Mouse (Mus musculus) layer of hippocampus, postnatal 25 days (tissue): ENCODE measurements around the gene Klf2. TPM values are rescaled to one million over a fixed set of nuclear protein-coding genes. Genes with fewer than 3 reads are reported as not detected.

Experiments
- DNase-seq, 2 experiments: peaks; one replicate each; pipeline ENCODE4 v3.0.0; 2022; ENCODE audit warnings: mixed read lengths in 2 of 2, low spot score in 1 of 2; ENCODE audit errors: extremely low spot score in 1 of 2
- total RNA-seq, 2 experiments: library from RNA; stranded (reverse); gene quantifications; 2 replicates each; pipeline ENCODE4 v1.2.3; 2021

The Klf2 gene
- total RNA-seq, 2 experiments from 2014 or later: 14.3 to 18.0 TPM

DNA sequence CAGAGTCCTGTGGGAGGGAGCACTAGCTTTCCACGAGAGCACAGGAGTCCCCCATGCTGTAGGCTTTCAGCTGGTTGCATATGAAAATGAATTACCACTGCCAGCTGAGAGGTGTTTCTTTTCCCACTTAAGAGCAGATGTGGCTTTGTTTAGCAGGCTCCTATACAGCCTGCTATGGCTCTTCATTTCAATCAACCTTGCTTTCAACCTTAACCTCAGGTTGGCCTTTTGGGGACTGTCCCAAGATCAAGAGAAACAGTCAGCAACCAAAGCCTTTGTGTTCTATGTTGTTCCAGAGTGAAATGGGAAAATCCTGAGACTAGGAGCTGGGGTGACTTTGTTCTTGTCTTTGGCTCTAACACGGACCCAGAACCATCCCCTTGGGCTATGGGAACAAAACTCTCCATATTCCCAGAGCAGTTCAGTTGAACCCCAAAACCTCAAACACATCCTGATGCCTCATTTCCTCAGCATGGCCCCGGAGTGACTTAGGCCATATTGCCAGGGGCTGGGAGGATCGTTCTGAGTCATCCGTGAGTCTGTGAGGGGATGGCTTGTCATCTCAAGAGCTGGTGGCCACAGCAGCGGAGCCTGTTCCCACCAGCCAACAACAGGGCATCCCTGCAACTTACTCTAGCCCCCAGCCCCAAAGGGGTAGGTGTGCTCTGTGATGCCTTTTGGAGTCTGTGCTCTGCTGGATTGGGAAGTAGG, 12.1 kb downstream of the Klf2 start:
- DNase-seq: no peak

DNA sequence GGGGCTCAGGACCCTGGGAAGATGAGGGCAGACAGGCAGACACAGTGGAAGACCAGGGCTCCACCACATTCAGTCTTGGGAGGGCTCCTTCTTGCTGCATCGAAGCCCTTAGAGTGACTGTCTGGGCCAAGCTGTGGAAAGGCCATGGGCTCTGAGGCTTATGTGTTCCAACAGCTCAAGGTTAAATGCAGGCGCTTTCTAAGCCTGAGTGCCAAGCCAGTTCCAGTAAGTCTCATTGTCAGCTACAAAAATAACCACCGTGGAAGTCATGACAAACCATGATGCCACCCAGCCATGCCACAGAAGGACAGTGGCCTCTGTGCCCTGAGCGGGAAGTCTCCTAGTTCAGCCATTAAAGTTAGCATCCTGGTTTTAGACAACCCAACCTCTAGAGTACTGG, 12.8 kb downstream of the Klf2 start:
- DNase-seq: no peak

DNA sequence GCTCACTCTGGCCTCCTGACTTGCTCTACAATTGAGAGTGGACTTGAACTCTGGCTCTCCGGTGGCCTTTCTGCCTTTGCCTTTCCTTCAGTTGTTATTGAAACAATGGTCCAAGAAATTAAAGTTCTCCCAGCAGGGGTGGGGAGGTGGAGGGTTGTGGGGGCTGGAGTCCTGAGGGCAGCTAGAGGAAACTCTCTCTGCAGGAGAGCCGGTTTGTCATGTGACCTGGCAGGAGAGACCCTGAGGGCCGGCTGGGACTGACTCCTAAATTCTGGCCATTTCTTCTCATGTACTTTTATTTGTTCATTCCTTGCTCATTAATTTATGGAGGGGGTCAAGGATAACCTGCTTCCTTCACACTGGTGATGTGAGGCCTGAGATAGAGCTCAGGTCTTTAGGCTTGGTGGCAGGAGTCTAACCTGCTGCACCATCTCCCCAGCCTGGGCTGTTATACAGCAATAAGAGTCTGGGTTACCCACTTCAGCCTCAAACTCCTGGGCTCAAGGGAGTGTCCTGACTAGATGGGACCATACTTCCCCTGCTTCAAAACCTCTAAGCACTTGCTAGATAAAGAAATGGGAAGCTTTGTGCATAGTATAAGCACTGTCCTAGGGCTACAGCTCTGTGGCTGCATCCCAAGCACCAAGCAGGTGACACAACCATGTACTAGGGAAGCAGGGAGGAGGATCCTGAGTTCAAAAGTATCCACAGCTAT, 14.8 kb downstream of the Klf2 start:
- DNase-seq: no peak

DNA sequence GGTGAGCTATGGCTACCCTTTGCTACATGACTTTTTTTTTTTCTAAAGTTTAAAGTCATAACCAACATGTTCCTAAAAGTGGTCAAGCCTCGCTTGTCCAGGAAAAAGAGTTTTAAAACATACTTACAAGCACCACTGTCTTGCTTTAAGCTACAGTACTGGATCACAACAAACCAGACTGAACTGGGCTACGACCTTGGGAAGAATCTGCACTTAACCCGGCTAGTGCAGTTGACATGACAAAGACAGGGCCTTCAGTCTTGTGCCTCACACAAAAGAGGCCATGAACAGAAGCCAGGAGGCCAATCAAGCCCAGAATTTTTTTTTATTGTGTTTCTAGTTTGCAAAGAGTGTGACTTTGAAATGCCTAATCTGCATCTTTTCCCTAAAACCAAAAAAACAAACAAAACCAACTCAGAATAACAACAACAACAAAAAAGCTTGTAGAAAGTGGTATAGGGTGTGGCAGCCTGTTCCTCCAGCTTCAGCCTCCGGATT, 15.4 kb downstream of the Klf2 start:
- DNase-seq: no peak

DNA sequence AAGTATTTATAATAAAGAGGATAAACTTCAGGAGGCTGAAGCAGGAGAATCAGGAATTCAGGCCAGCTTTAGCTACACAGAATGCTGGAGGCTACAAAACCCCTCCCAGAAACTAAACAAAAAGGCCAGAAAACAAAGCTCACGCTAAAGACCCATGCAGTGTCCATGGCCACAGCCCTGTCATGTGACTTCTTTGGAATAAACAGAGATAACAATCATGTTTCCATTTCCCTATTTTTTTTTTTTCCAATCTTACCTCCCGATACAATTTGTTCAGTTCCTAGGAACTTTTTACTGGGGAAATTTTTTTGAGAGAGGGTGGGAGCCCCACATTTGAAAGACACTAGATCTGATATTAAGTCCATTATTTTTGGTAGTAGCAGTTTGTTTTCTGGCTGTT, 17.4 kb downstream of the Klf2 start:
- DNase-seq: no peak

DNA sequence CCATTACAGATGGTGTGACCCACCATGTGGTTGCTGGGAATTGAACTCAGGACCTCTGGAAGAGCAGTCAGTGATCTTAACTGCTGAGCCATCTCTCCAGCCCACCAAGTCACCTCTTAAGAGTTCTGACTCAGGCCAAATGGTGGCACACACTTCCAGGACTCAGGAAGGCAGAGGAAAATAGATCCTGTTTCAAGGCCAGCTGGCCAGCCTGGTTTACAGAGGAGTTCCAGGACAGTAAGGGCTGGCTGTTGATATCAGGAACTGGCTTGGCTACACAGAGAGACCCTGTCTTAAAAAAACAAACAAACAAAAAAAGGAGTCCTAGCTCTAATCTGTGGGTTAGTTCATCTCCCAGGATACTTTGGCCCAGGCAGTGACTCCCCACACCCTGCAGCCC, 18.2 kb downstream of the Klf2 start:
- DNase-seq: no peak

DNA sequence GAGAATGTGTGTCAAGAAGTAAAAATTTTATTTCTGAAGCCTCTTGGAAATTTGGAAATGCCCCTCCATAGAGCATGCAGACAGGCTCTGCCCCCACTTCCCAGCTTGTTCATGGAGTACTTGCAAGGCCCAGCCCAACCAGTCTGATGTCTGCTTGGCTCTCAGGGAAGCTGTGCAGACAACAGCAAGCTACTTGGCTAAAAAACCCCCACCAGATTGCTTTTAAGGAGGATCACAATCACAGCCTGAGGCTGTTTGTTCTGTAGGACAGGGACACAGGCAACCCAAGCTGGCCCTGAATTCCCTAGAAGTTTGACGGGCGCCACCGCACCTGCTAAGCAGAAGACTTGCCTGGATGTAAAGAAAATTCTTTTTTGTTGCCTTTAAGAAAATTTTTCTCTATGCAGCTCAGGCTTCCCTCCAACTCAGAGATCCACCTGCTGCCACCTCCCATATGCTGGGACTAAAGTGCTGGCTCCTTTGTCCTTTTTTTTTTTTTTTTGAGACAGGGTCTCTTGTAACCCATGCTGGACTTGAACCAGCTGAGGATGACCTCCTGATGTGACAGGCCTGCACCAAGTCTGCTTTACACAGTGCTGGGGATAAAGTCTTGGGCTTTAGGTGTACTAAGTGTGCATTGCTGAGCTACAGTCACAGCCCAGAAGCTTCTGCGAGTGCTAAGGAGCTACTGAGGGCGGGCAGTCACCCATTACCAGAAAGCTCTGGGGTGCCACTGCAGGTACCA, 23.9 kb downstream of the Klf2 start:
- no peak for DNase-seq

DNA sequence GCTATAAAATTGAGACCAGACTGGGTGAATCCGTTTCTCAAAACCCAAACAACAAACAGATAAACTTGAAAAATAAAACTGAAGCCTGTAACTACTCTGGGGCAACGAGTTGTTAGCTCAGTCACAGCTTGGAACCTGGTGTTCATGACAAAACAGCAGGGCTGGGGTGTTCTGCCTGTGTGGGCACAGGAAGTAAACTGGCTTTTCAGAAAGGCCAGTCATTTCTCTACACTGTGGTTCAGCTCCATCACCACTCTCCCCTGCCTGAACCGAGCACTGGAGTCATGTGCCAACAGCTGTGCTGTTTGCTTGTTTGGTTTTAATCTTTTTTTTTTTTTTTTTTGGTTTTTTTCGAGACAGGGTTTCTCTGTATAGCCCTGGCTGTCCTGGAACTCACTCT, 24.9 kb downstream of the Klf2 start:
- DNase-seq: no peak

DNA sequence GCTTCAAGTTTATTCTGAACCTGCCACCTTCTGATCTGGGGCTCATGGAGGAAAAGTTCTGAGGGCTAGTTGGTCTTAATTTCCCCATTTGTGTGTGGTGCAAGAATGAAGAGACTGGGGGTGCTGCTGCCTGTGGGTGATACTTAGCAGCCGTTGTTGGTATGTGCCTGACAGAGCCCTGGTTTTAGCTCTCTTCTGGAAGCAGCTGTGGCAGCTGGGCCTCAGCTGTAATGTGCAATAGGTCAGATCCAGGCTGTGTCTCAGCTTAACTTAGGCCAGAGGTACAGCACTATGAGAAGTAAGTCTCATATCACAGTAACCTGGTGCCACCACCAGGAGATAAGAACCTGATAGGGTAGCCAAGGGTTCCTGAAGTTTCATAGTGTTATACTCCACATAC, 28.7 kb downstream of the Klf2 start:
- no peak for DNase-seq

DNA sequence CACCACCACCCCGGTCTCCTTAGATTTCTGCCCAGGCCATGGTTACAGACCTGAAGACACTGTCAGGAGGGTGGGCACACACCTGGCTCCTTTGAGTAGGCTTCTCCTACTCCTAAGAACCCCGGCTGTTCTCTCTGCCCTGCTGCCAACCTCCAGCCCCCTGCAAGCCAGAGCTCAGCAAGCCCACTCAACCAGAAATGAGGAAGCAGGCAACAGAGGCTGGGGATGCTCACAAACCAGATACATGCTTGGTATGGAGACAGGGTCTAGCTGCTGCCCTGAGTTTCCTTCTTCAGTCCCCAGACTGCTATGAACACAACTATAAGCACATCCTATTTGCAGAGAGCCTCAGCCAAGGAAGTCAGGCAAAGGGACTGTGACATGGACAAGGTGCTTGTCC, 29.3 kb downstream of the Klf2 start:
- no peak for DNase-seq

DNA sequence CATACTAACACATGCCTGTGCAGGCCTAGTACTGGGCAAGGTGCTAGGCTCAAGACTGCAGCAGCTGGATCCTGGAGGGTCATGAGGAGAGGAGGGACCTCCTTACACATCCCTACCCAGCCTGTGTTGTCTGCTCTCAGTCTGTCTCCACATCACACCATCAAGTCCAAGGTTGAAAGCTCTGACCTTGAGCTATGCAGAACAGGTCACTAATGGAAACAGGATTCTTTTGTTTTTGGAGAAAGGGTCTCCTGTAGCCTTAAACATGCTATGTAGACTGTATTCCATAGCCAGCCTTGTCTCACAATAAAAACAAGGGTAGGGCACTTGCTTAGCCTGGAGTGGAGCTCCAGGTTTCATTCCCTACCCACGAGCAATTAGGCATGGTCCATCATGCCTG, 30.1 kb downstream of the Klf2 start:
- DNase-seq: no peak

DNA sequence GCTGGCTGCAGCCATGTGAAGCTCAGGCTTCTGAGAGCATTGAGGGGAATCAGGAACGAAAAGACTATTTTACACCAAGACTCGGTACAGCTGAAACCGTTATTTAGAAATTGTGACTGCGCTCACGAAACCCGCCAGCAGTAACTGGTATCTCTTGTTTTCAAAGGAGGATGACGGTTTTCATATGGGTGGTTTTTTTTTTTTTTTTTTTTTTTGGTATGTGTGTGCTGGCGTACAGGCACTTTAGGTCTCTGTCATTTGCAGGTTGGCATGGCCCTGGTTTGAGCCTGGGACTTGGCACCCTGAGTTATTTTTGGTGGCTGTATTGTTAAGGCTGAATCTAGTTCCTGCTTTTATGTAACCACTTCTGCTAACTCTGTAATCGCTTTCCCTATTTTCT, 31.0 kb downstream of the Klf2 start:
- no peak for DNase-seq

DNA sequence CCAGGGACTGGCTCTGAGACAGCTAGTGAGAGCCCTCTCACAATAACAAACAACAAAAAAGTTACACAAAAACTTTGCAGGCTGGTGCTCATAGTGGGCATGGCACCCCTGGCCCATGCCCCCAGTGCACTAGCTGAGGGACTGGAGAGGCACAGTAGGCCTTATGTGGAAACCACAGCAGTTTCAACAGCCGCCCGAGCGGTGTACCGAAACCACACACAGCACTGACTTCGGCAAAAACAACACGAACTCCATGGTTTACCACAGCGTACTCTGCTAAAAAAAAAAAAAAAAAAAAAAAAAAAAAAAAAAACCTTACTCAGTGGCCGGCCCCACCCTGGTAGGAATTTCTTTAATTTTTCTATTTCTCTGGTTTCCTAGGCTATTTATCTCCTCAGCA, 31.9 kb downstream of the Klf2 start:
- DNase-seq: no peak

DNA sequence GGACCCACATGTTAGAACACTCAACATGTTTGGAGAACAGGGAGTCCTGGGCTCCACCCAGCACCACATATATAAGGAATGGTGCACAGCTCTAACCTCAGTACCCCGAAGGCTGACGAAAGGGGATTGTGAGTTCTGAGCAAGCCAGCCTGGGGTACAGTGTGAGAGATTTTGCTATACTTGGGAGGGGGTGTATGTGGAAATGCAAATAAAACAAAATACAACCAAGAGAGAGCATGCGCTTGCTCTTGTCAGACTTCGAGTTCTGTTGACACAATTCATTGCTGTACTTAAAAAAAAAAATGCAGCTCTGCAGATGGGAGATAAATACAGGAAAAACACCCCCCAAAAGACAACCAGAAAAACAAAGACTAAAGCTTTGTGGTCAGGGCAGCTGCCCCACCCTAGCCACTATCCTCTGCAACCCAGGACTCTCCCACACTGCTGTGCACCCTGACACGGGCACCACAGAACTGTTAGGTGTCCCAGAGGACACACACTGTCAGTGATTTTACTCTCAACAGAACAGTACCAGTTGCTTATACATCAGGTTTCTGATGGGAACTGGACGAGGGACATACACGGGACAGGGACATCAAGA, 32.7 kb downstream of the Klf2 start:
- no peak for DNase-seq

DNA sequence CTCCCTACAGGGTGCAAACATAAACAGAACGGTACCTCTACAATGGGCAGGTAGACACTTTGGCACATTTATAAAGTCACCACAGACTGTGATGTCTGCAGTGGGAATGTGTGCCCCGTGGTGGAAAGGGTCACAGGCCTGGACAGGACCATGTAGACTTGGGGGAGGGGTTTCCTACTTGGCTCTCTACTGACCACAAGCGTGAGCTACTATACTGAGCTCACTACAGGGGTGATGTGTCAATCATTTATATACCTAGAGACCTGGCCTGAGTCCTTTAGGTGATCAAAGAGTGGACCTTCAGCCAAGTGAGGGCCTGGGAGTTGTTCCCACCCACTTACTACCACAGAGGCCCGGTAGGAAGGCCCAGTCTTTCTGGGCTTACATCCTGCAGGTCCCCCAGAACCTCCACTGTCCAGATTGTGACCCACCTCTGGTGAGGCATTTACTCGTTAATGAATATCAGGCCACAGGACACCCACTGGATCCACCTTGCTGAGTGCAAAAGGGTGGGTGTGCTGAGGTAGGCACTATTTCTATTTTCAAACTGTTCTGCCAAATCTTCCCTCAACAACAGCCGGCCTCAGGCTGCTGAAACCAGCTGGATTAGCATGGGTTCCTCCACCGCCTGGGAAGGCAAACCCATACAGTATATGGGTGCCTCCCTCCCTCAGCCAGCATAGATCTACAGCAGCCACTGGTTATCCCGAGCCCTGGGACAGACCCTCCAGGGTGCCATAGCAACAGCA, 34.3 kb downstream of the Klf2 start:
- no peak for DNase-seq

DNA sequence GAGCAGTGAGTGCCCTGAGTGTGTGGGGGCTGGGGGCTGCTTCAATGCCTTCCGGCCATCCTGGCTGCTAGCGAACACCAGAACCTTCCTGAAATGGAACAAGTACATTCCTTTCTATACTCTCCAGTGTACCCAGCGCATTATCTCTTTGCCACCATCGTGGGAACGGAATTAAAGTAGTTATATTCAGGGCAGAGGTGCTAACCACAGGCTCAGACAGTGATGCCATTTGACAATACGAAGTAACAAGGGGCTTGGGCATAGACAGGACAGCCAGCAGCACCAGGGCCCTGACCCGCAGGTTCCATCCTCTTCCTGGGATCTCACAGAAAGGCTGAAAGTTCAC, 34.8 kb downstream of the Klf2 start:
- no peak for DNase-seq

DNA sequence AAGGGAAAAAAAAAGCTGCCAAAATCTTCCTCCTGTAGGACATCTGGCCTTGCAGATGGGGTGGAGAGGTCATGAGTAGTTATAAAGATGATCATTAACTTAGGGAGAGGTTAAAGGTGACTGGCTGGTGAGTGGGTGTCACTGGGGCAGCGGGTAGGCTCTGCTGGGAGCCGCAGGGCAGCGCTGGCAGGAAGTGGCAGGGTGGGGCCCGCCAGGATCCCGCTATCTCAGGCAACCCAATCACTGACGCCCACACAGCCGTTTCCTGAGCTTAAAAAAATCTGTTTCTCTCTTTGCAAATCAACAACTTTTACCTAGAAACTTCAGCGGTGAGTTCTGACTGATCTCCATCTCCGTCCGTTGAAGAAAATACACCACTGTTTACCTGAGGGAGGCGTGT, 35.4 kb downstream of the Klf2 start:
- DNase-seq: no peak

DNA sequence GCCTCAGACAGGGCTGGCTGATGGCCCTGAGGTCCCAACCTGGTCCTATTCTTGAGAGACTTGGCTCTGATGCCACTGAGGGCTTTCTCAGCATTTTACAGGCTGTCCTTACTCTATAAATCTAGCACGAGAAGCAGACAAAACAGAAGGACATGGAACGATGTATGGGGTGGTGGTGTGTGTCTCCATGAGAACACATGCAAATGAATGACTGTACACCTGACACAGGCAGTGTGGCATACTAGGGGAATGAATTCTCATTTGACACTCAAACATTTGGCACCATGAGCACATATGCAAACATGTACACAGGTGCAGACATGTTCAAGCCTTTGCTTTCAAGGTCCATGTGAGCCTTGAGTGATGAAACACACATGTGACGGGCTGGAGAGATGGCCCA, 37.8 kb downstream of the Klf2 start:
- DNase-seq: no peak

DNA sequence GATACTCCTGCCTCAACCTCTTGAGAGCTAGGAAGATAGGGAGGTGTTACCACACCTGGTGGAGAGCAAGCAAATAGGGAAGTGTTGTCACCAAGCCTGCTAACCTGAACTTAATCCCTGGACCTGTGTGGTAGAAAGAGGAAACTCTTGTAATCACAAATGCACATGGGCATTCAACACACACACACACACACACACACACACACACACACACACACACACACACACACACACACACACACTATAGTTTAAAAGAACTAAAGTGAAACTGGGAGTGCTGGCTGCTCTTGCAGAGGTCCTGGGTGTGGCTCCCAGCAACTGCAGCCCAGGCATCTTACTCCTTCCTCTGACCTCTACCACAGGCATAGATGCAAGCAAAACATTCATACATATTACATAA, 41.3 kb downstream of the Klf2 start:
- no peak for DNase-seq

DNA sequence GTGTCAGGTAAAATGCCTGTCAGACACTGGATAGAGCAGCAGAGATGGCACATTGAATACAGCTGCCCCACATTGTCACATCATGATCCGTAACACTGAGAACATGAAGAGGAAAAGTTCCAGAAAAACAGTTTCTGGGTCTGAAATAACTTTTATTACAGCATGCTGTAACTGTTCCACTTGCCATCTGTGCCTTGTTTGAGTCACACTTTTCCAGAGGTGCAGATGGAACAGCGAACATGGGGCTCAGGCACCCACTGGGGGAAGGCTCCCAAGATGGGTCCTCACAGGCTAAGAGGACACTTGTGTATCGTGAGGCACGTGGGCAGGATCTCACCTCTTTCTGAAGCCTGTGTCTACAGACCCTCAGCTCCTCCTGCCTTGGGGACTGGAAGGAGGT, 43.9 kb downstream of the Klf2 start:
- DNase-seq: no peak

DNA sequence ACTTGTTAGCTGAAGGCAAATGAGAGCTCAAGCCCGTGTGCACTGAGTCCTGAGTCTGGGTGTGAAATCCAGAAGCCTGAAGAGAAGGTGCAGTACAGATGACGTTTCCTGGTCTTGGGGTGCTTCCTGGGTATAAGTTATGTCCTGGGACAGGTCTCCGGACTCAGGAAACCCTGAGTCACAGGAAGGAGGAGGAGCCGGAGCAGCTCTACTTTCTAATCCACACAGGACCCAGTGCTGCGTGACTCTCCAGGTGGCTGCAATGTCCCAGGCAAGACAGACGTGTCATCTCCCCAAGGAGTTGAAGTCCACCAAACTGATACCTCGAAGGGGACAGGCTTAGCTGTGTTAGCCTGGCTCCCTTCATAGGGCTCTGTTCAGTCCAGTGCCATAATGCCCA, 44.6 kb downstream of the Klf2 start:
- DNase-seq: no peak
